Mouse (Mus musculus): ENCODE data around the gene Slco4a1. TPM values are rescaled to one million over a fixed set of nuclear protein-coding genes. Genes with fewer than 3 reads are reported as not detected.

Gene Slco4a1
- polyA plus RNA-seq, 1 experiment from 2014 or later: 4.2 TPM

DNA sequence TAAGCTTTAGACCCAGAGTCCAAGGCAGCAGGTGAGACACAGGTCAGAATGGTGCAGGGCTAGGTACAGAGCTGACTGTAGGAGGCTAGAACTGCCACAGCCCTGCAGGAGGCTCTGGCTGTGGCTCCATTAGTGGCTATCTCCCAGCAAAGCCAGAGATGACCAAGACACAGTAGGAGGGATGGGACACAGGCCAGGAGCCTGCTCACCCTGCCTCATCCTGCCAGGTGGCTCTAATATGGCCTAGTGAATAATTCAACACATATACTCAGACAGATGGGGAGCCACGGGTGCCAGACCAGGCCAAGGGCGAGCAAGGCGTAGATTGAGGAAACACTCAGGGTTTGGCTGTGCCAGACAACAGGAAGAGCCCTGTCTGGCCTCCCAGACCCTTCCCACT is 35.4 kb upstream of the Slco4a1 start:
- Histone ChIP-seq H3K4me1 (replicated peaks; ENCODE audit: control insufficient read depth, insufficient read depth) (no peaks in the 10 kb centered on the region), H3K9me3 (ENCODE audit: control insufficient read depth, low read length) (no peaks in the 10 kb centered on the region), H3K9ac (ENCODE audit: low read length) (no peak overlapping the region), H3K4me2 (replicated peaks; ENCODE audit: low read depth) (no peak overlapping the region), H3K4me3 (ENCODE audit: low read depth, low read length) (no peak overlapping the region), H3K27me3 (ENCODE audit: control insufficient read depth, insufficient read depth, low read length) (no peaks in the 10 kb centered on the region), H3K27ac (replicated peaks) (no peak overlapping the region), H3K36me3 (ENCODE audit: control insufficient read depth, insufficient read depth, low read length) (no peaks in the 10 kb centered on the region)
- 85% methylated on average over 3 of the region's 3 CpGs for WGBS
- ATAC-seq (ENCODE audit: low FRiP score, low TSS enrichment) (no peak), DNase-seq (ENCODE audit: low spot score) (no peak)
- TF ChIP-seq CTCF (IDR thresholded peaks at IDR 0.05; ENCODE audit: low read depth): no peak
- TF ChIP-seq EP300 (optimal IDR thresholded peaks at IDR 0.05): no peak

DNA sequence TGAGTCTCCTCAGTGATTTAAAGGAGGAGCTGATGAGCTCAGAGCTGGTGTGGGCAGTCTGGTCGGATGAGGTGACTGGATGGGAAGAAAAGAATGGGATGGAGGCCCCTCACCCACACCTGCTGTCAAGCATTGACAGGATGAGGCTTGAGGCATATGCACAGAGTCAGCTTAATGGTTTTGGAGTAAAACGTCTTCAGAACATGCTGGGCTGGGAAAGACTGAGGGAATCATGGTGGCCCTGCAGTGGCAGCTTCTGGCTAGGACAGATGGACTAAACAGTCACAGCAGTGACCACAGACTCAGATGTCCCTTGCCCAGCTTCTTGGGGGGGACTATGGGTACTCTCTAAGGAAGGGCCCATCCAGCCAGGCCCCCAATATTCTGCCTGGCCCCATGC is 30.9 kb upstream of the Slco4a1 start:
- H3K27ac ChIP-seq (replicated peaks): no peak overlapping the region
- H3K36me3 ChIP-seq (ENCODE audit: control insufficient read depth, insufficient read depth, low read length): no peaks in the 10 kb centered on the region
- no peak for DNase-seq (ENCODE audit: low spot score)
- H3K9me3 ChIP-seq (ENCODE audit: control insufficient read depth, low read length): no peaks in the 10 kb centered on the region
- no peak for ATAC-seq (ENCODE audit: low FRiP score, low TSS enrichment)
- TF ChIP-seq CTCF (IDR thresholded peaks at IDR 0.05; ENCODE audit: low read depth): no peak
- no peak for TF ChIP-seq EP300 (optimal IDR thresholded peaks at IDR 0.05)
- H3K27me3 ChIP-seq (ENCODE audit: control insufficient read depth, insufficient read depth, low read length): no peaks in the 10 kb centered on the region
- H3K4me1 ChIP-seq (replicated peaks; ENCODE audit: control insufficient read depth, insufficient read depth): no peaks in the 10 kb centered on the region
- H3K4me3 ChIP-seq (ENCODE audit: low read depth, low read length): no peak overlapping the region
- H3K9ac ChIP-seq (ENCODE audit: low read length): no peak overlapping the region
- H3K4me2 ChIP-seq (replicated peaks; ENCODE audit: low read depth): no peak overlapping the region
- WGBS: 40% methylated on average over 2 of the region's 2 CpGs

DNA sequence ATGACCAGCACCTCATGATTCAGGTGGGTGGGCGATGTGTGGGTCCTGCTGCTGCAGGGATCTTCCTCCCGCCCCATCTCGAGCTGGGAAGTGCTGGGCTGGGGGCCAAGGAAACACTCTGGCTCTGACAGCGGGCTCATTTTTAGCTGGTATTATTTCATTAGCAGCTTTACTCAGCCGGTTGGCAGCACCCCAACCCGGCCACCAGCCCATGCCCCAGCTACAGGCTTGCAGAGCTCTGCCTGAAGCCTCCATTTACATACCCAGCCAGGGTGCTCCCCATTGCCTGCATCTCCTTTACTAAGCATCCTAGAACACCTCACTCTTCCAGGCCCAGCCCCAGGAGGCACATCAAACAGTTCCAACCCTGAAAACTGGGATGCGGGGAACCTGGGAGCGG is 29.0 kb upstream of the Slco4a1 start:
- ATAC-seq (ENCODE audit: low FRiP score, low TSS enrichment) (no peak), DNase-seq (ENCODE audit: low spot score) (no peak)
- no peak overlapping the region for H3K4me2 ChIP-seq (replicated peaks; ENCODE audit: low read depth)
- no peaks in the 10 kb centered on the region for H3K4me1 ChIP-seq (replicated peaks; ENCODE audit: control insufficient read depth, insufficient read depth)
- 57% methylated on average over 8 of the region's 8 CpGs for WGBS
- no peak overlapping the region for H3K4me3 ChIP-seq (ENCODE audit: low read depth, low read length)
- no peaks in the 10 kb centered on the region for H3K9me3 ChIP-seq (ENCODE audit: control insufficient read depth, low read length)
- H3K27ac ChIP-seq (replicated peaks): no peak overlapping the region
- no peaks in the 10 kb centered on the region for H3K27me3 ChIP-seq (ENCODE audit: control insufficient read depth, insufficient read depth, low read length)
- no peak for TF ChIP-seq CTCF (IDR thresholded peaks at IDR 0.05; ENCODE audit: low read depth)
- no peak for TF ChIP-seq EP300 (optimal IDR thresholded peaks at IDR 0.05)
- no peaks in the 10 kb centered on the region for H3K36me3 ChIP-seq (ENCODE audit: control insufficient read depth, insufficient read depth, low read length)
- H3K9ac ChIP-seq (ENCODE audit: low read length): no peak overlapping the region

DNA sequence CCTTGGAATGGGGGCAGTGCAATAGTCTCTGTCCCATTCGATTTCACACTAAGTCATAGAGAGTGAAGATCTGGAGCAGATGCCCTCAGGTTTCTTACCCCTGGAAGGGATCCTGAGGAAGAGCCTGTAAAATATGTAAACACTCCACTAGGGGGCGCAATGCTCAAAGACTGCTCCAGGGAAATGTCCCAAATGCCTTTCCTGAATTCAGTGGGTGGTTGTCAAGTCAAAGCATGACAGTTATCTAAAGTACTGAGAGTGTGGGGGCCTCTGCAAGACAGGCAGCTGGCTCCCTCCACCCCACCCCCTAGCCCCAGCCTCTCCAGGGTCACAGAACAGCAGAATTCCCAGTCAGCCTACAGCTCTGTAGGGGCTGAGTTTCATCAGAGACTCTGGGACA is 27.7 kb upstream of the Slco4a1 start:
- no peak overlapping the region for H3K4me2 ChIP-seq (replicated peaks; ENCODE audit: low read depth)
- no peaks in the 10 kb centered on the region for H3K27me3 ChIP-seq (ENCODE audit: control insufficient read depth, insufficient read depth, low read length)
- H3K36me3 ChIP-seq (ENCODE audit: control insufficient read depth, insufficient read depth, low read length): no peaks in the 10 kb centered on the region
- H3K27ac ChIP-seq (replicated peaks): no peak overlapping the region
- TF ChIP-seq EP300 (optimal IDR thresholded peaks at IDR 0.05) (no peak), CTCF (IDR thresholded peaks at IDR 0.05; ENCODE audit: low read depth) (peak; percentile 65)
- no peak for ATAC-seq (ENCODE audit: low FRiP score, low TSS enrichment)
- no peak overlapping the region for H3K4me3 ChIP-seq (ENCODE audit: low read depth, low read length)
- DNase-seq (ENCODE audit: low spot score): no peak
- H3K9ac ChIP-seq (ENCODE audit: low read length): no peak overlapping the region
- no peaks in the 10 kb centered on the region for H3K4me1 ChIP-seq (replicated peaks; ENCODE audit: control insufficient read depth, insufficient read depth)
- 27% methylated on average over 2 of the region's 2 CpGs for WGBS
- H3K9me3 ChIP-seq (ENCODE audit: control insufficient read depth, low read length): no peaks in the 10 kb centered on the region

DNA sequence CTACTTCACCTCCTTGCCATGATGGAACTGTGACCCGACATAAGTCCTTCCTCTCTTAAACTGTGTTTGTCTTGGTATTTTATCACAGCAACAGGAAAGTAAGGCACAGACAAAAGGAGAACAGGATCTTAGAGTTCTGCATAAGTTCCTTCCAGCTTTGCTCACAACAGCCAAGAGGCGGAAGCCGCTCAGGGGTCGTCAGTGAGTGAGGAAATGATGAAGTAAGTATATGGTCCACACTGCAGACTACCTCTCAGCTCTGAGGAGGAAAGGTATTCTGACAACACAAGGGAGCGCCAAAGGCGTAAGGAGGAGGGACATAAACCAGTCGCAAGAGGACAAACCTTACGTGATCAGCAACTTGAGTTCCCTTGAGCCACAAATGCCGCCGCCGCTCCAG is 25.4 kb upstream of the Slco4a1 start:
- no peaks in the 10 kb centered on the region for H3K4me1 ChIP-seq (replicated peaks; ENCODE audit: control insufficient read depth, insufficient read depth)
- no peak overlapping the region for H3K4me2 ChIP-seq (replicated peaks; ENCODE audit: low read depth)
- no peaks in the 10 kb centered on the region for H3K9me3 ChIP-seq (ENCODE audit: control insufficient read depth, low read length)
- ATAC-seq (ENCODE audit: low FRiP score, low TSS enrichment) (no peak), DNase-seq (ENCODE audit: low spot score) (no peak)
- no peaks in the 10 kb centered on the region for H3K36me3 ChIP-seq (ENCODE audit: control insufficient read depth, insufficient read depth, low read length)
- H3K27me3 ChIP-seq (ENCODE audit: control insufficient read depth, insufficient read depth, low read length): no peaks in the 10 kb centered on the region
- no peak overlapping the region for H3K4me3 ChIP-seq (ENCODE audit: low read depth, low read length)
- no peak overlapping the region for H3K27ac ChIP-seq (replicated peaks)
- 73% methylated on average over 11 of the region's 11 CpGs for WGBS
- no peak for TF ChIP-seq EP300 (optimal IDR thresholded peaks at IDR 0.05)
- no peak for TF ChIP-seq CTCF (IDR thresholded peaks at IDR 0.05; ENCODE audit: low read depth)
- no peak overlapping the region for H3K9ac ChIP-seq (ENCODE audit: low read length)

DNA sequence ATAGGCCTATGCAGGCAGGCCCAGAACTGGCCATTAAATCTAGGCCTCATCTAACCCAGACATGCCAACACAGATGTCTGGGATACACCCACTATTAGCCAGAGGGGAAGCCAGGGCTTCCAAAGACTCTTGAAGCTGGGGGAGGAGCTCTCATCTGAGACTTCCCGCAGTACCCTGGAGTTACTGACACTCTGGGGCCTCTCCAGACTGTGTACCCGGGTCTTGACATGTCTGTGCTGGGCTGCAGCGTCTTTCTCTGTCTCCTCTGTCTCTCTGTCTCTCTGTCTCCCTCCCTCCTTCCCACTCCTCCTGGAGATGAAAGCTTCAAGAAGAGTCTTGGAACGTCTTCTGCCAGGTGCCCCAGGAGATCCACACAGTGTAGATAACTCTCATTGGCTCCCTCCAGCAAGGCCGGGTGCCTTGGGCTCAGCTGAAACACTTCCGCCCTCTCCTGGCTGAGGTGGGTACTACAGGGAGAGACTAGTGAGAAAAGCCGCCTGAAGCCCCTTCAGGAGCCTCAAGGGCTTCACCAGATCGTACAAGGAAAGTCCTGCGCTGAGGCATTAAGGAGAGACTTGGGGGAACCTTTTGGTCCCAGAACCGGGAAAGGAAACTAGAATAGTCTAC is 23.9 kb upstream of the Slco4a1 start:
- 20% methylated on average over 10 of the region's 10 CpGs for WGBS
- Histone ChIP-seq H3K9me3 (ENCODE audit: control insufficient read depth, low read length) (no peaks in the 10 kb centered on the region), H3K4me2 (replicated peaks; ENCODE audit: low read depth) (no peak overlapping the region), H3K27me3 (ENCODE audit: control insufficient read depth, insufficient read depth, low read length) (no peaks in the 10 kb centered on the region), H3K36me3 (ENCODE audit: control insufficient read depth, insufficient read depth, low read length) (no peaks in the 10 kb centered on the region), H3K4me3 (ENCODE audit: low read depth, low read length) (no peak overlapping the region), H3K27ac (replicated peaks) (no peak overlapping the region), H3K9ac (ENCODE audit: low read length) (no peak overlapping the region), H3K4me1 (replicated peaks; ENCODE audit: control insufficient read depth, insufficient read depth) (no peaks in the 10 kb centered on the region)
- peak; percentile 62 for ATAC-seq (ENCODE audit: low FRiP score, low TSS enrichment)
- TF ChIP-seq EP300 (optimal IDR thresholded peaks at IDR 0.05) (no peak), CTCF (IDR thresholded peaks at IDR 0.05; ENCODE audit: low read depth) (peak; percentile 95)
- DNase-seq (ENCODE audit: low spot score): peak; percentile 84
